Mouse (Mus musculus) fibroblast of lung, adult 2 months (primary cell): ENCODE measurements at regions not wholly inside any gene's neighbourhood (a gene's known extent, or its start where the extent isn't known, plus 50 kb on each side); places are given as distances from the start of the nearest gene placed in this dataset.

Experiments used
- DNase-seq: peaks from one replicate; pipeline ENCODE4 v3.0.0-alpha.2; 2011; ENCODE audit warnings: low read depth

DNA sequence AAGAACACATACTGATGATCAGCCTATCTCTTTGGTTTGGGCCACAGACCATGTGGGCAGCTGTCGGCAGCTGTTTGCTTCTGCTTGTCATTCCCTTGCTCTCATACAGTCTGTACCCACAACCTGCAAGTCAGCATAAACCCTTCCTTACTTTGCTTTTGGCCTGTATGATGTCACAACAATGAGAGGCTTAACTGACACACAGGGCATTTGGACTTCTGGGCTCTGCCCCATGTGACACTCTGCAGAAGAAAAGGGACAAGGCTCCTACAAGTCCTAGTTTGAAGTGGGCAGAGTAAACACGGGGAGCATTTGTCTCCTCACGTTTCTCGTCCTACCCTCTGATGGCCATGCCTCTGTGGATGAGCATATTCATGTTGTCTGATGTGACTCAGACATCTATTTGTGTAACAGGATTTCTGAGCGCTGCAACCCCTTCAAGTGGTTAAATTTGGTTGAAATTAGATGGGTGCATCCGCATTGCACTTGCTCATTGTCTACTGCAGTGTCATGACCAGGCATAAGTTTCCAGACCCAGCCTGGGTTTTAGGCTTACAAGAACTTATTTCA, 87.6 kb upstream of the Cpeb4 start:
- no peak for DNase-seq

DNA sequence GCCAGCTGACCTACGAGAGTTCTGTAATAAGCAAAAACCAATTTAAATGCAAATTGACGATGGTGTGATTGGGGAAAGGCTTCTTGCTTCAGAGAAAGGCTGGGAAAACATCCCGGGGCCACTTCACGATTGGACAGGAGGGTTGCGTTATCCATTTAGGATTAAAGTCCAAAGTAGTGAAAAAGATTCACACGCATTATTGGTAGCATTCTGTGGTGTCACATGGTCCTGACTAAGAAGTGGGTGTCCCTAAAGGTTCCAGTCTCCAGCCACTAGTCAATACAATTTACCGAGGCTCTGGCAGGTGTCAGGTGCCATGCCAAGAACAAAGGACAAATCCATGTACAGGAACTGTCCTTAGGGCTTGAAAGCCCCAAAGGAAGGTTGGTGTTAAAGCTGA, 86.9 kb upstream of the Cpeb4 start:
- DNase-seq: no peak

DNA sequence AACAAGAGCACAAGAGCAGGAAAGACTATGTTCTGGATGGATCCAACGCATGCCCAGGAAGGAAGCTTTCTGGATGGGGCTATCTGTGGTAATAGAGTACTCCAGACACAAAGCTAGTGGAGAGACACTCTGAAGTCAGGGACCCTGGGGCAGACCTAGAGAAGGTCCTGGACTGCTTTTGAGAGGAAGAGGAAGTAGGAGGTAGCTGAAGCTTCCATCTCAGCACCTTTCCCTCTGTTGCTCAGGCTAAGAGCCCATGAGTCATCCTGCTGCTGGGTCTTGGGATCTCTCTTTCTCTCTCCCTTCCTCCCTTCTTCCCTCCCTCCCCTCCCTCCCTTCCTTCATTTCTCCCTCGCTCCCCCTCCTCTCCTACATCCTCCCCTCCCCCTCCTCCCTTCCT, 84.6 kb upstream of the Cpeb4 start:
- no peak for DNase-seq

- no peak for DNase-seq
These were observed 83.9 kb upstream of the Cpeb4 start for GRCm38 (mm10) chr11:31787917-31788703.

DNA sequence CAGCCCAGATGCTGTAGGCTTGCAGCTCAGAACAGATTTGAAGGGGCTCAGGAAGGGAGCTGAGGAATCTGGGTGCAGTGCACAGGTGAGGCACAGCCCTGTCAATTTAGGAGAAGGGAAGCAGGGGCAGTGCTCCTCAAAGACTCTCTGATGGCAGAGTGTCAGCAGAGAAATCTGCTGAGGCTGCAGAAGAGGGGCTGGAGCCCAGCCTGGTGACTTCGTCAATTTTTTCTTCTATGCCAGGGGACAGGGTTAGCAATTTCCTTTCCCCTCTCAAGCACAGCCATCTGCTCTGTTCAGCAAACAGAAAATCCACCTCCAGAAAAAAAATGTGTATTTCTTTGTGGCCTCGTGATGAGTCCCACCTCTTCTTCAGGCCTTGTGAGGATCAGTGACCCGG, 82.0 kb upstream of the Cpeb4 start:
- no peak for DNase-seq

- no peak for DNase-seq
These were observed 80.7 kb upstream of the Cpeb4 start for GRCm38 (mm10) chr11:31791264-31791663.

DNA sequence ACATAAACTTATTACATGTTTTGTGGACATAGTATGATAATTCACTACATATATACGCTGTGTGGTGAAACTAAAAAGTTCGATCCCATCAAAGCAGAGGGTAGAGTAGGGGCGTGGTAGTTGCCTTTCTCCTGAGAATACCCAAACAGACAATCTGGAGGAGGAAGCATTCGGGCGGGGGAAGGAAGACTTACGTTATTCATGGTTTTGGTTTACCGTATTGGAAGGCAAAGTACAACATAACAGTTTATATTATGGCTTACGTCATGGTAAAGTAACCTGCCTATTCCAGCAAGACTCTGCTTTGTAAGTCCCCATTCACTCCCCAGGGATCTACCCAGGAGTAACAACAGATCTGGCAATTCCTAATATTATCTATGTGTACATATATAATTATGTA, 76.9 kb upstream of the Cpeb4 start:
- DNase-seq: no peak

GRCm38 (mm10) chr11:31796245-31796644, 75.8 kb upstream of the Cpeb4 start:
- DNase-seq: no peak

DNA sequence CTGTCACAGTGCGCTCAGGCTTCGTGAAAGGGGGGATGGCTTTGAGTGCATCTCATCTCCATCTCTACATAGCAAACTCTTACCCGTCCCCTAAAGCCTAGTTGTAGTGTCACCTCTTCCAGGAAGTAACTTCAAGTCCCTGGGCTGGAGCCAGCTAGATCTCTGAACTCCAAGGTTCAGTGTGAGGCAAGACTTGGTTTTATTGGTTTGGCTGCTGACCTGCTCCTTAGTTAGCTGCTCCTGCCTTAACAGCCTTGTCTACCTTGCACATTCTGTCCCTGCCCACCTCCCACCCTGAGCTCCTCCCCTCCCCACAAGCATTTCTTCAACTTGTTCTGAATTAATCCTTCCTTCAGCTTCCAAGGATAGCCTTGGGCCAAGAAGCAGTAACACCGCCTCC, 70.4 kb upstream of the Cpeb4 start:
- DNase-seq: no peak

- DNase-seq: peak; percentile 21
These were observed 68.6 kb upstream of the Cpeb4 start for GRCm38 (mm10) chr11:31803319-31803891.

DNA sequence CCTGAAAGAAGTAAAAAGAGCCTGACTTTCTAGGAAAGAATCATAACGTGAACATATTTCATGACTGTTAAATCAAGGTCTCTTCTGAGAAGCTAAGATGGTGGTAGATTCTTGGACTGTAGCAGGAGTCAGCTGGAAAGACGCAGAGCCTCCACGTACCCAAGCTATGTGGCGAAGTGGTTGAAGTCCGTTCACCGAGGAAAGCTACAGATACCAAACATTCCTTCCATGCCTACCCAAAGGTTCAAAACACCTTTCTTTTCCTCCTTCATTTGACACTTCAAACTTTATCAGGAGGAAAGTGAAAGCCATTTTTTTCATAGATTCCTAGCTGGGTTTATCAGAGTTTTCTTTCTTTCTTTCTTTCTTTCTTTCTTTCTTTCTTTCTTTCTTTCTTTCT, 67.5 kb upstream of the Cpeb4 start:
- no peak for DNase-seq

DNA sequence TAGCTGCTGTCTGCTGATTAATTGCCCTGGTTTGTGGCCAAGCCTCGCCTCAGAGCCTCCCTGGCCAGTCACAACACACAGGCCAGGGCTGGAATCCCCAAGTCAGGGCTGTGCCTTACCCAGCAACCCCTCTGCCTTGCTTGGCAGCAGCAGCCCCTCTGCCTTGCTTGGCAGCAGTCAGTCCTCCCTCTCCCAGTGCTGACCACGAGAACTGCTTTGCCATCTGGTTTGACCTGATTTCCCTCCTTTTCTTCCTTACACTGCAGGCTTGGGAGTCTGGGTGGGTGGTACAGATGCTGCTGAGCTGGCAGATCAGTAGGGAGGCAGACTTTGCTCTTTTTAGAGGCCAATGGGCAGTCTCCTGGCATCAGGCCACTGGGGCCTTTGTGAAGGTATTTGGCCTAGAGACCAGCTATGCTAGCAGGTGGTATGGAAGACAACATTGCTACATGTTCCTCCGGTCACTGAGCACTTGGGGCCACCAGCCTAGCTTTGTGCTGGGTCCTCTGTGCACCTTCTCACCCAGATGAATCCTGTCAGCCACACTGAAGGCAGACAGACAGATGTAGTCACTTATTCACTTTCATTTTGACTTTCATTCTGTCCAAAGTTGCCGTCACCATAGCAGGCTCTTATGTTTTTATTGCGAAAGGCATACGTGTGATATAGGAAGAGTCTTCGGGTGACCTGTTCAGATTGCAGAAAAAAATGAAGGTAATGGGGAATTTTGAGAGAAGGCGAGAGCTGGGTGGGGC, 64.4 kb upstream of the Cpeb4 start:
- DNase-seq: peak; percentile 41

DNA sequence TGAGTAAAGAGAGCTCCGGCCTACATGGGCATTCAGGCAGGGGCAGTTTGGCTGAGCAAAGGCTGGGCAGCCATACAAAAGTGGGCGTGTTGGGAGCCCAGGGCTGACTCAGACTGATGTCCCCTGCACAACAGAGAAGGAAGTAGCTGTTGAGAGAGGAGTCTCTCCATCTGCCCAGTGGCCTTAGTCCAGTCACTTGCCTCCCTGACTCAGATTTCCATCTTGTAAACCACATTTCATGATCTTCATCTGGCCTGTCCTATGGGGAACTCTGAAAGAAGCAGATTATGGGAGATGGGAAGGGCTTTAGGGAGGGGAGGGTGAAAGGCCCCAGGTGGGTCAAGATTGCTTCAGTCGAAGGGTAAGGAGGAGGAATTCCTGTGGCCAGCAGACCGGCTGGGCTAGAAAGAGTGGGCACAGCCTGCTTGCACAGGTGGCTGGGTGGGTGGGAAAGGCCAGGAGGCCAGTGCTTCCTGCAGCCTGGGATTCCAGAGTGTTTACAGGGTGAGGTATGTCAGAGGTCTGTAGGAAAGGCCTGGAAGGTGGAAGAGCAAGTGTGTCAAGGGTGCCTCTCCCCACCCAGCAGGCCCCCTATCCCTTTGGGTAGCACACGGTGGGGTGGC, 63.7 kb upstream of the Cpeb4 start:
- no peak for DNase-seq

DNA sequence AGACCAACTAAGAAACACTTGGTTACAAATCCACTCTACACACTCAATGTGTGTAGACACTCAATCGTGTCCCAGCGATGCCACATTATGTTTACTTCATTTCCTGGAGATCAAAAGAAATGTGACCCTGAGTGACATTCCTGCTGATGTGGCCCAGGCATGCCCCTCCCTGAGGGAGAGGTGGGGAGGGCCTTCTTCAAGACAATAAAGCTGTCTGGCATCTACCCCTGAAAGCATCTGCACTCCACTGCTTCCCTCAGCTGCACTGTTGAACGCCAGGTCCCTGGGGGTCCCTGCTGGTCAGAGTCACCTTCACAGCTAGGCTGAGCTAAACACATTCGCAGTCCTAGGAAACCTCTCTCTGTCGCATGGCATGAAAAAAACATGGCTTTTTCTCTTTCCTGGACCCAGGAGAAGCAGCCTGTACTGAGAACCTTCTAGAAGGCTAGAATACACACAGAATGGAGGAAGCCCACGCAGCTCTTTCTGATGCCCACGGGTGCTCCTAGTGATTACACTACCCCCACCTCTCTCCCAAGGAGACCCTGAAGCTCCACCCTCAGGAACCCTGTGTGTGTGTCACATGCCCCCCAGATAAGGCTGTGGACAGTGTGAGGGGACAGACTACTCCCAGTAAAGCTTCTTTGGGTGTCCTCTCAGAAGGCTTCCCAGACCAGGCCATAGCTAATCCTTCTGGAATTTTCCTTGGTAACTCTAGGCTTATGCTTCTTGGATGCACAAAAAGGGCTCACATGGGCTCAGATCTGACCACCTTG, 61.8 kb upstream of the Cpeb4 start:
- DNase-seq: no peak

GRCm38 (mm10) chr11:31812215-31812614, 59.8 kb upstream of the Cpeb4 start:
- DNase-seq: no peak

- DNase-seq: no peak
These were observed 57.4 kb upstream of the Cpeb4 start for GRCm38 (mm10) chr11:31814616-31815015.

GRCm38 (mm10) chr11:31815855-31816488, 56.0 kb upstream of the Cpeb4 start:
- DNase-seq: no peak

- no peak for DNase-seq
These were observed 54.0 kb upstream of the Cpeb4 start for GRCm38 (mm10) chr11:31818032-31818431.

DNA sequence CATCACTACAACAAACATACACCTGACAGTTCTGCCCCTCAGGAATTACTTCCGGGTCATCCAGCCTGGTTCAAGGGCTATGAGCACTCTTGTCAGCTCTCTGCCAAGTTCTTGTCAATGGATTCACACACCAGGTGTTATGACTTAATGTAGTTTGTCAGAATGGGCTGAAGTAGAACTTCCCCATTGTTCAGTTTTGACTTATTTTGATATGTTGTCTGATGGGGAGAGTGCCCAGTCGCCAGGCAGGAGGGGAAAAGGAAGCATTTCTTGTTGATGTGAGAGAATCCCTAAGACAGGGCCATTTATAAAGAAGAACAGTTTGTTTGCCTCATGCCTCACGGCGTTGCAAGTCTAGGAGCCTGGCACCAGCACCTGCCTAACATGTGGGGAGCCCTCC, 52.0 kb upstream of the Cpeb4 start:
- DNase-seq: no peak

GRCm38 (mm10) chr11:31821479-31822411, 50.3 kb upstream of the Cpeb4 start:
- no peak for DNase-seq
